Mouse (Mus musculus) kidney, adult 2 months (tissue): ENCODE measurements around the gene Ankdd1b.

Source experiments
- CTCF ChIP-seq: fragments of 200-500 bp; conservative IDR thresholded peaks from 2 replicates; pipeline ENCODE4 v1.5.1; 2011; ENCODE audit warnings: low read depth, mild to moderate bottlenecking, control low read depth, low read length, moderate library complexity, mixed read lengths; ENCODE audit not compliant: insufficient read depth, insufficient read length
- POLR2A ChIP-seq: fragments of 200-500 bp; IDR thresholded peaks from one replicate; pipeline ENCODE4 v1.6.1; 2011; ENCODE audit warnings: low read depth, low read length, control low read depth

- TF ChIP-seq CTCF (no peak), POLR2A (no peak)
Observed at GRCm38 (mm10) chr13:96510635-96511034, 39.6 kb upstream of the Ankdd1b start.
